Mouse (Mus musculus) lung, embryonic 14.5 days (tissue): ENCODE measurements around the gene Rpl3. TPM values are rescaled to one million over a fixed set of nuclear protein-coding genes. Genes with fewer than 3 reads are reported as not detected.
A peak's percentile ranks its signal among the peaks of the same experiment; 100 is the strongest.

Experiments used
- ATAC-seq: fragments of 200-750 bp; cut with Nextera tagmentation; 2 replicates; pipeline ENCODE4 v1.8.0; 2017; ENCODE audit warnings: mild to moderate bottlenecking, moderate TSS enrichment, moderate library complexity; ENCODE audit not compliant: insufficient read depth
- DNase-seq: peaks from one replicate; pipeline ENCODE4 v3.0.0-alpha.2; 2015
- H3K27ac ChIP-seq: fragments of 300-500 bp; sonication (generic); 2 replicates; pipeline ENCODE4 v1.5.1; 2014; ENCODE audit warnings: low read depth, mild to moderate bottlenecking, moderate library complexity
- H3K27me3 ChIP-seq: fragments of 300-500 bp; sonication (generic); 2 replicates; pipeline ENCODE4 v1.6.1; 2014; ENCODE audit warnings: low read length, control low read depth; ENCODE audit not compliant: insufficient read depth
- H3K36me3 ChIP-seq: fragments of 300-500 bp; sonication (generic); 2 replicates; pipeline ENCODE4 v1.6.1; 2014; ENCODE audit warnings: control low read depth; ENCODE audit not compliant: insufficient read depth
- H3K4me1 ChIP-seq: fragments of 300-500 bp; sonication (generic); 2 replicates; pipeline ENCODE4 v1.6.1; 2014; ENCODE audit warnings: antibody characterized with exemption, control low read depth; ENCODE audit not compliant: insufficient read depth
- H3K4me2 ChIP-seq: fragments of 300-500 bp; sonication (generic); 2 replicates; pipeline ENCODE4 v1.6.1; 2014; ENCODE audit warnings: mild to moderate bottlenecking
- H3K4me3 ChIP-seq: fragments of 300-500 bp; sonication (generic); 2 replicates; pipeline ENCODE4 v1.5.1; 2014; ENCODE audit warnings: low read depth, low read length
- H3K9ac ChIP-seq: fragments of 300-500 bp; sonication (generic); 2 replicates; pipeline ENCODE4 v1.6.1; 2014
- H3K9me3 ChIP-seq: fragments of 300-500 bp; sonication (generic); 2 replicates; pipeline ENCODE4 v1.6.1; 2016; ENCODE audit warnings: low read depth, low read length, control low read depth
- CTCF ChIP-seq: IDR thresholded peaks from 2 replicates; pipeline ENCODE4 v1.5.1; 2016; ENCODE audit warnings: antibody characterized with exemption, low read depth
- WGBS: fragments of 180-500 bp; shearing (Covaris S2); extraction: QIAGEN DNeasy Blood & Tissue Kit; methylation state at CpG from one replicate; pipeline ENCODE4 v1.1.7; 2014; 5-methylcytosine and 5-hydroxymethylcytosine counted together
- polyA plus RNA-seq: library from polyadenylated mRNA; unstranded; fragments of >200 nt; fragmentation: Nextera tagmentation; extraction: Ambion mirVana; gene quantifications from 2 replicates; pipeline ENCODE4 v1.2.1, GENCODE M21; 2014

The Rpl3 gene
- polyA plus RNA-seq, 1 experiment from 2014 or later, result 1,315 TPM

DNA sequence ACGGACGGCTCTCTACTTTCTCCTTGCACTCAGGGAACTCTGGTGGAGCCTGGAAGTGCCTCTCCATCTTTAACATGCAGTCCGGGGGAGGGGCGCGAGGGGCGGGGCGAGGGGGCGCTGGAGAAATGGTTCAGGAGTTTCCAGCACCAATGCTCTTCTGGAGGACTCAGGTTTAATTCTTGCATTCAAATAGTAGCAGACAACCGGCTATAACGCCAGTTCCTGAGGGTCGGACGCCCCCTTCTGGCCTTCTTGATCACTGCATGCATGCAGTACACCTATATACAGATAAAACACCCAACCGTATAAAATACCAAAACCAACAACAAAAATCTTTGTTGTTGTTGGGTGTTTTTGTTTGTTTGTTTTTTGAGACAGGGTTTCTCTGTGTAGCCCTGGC, 26.3 kb downstream of the Rpl3 start:
- 10% methylated on average over 13 of the region's 13 CpGs for WGBS
- DNase-seq (peak; percentile 70), ATAC-seq (no peak)
- Histone ChIP-seq H3K4me3 (no peak overlapping the region), H3K4me1 (no peaks in the 10 kb centered on the region), H3K27me3 (no peaks in the 10 kb centered on the region), H3K27ac (no peak overlapping the region), H3K4me2 (no peak overlapping the region), H3K9me3 (no peaks in the 10 kb centered on the region), H3K9ac (no peak overlapping the region), H3K36me3 (no peaks in the 10 kb centered on the region)
- TF ChIP-seq CTCF, result peak; percentile 69

DNA sequence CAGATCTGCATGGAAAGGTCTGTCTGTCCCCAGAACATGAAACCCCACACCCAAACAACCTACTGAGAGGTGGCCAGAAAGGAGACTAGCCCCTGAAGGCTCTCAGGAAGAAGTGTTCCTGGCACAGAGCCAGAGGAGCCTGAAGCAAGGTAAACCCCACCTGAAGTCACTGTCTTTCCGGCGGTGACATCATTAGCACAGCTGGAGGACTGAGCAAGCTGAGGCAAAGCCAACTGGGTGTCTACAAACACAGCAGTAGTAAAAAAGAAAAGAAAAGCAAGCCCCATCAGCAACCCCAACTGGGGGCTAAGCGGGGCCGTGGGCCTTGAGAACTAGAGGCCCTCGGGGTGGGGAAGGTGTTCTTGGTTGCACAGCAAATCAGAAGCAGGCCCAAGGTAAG, 26.7 kb downstream of the Rpl3 start:
- 64% methylated on average over 5 of the region's 5 CpGs for WGBS
- Histone ChIP-seq H3K4me2 (no peak overlapping the region), H3K4me1 (no peaks in the 10 kb centered on the region), H3K9ac (no peak overlapping the region), H3K27me3 (no peaks in the 10 kb centered on the region), H3K27ac (no peak overlapping the region), H3K36me3 (no peaks in the 10 kb centered on the region), H3K4me3 (no peak overlapping the region), H3K9me3 (no peaks in the 10 kb centered on the region)
- TF ChIP-seq CTCF, result no peak
- no peak for ATAC-seq
- no peak for DNase-seq

DNA sequence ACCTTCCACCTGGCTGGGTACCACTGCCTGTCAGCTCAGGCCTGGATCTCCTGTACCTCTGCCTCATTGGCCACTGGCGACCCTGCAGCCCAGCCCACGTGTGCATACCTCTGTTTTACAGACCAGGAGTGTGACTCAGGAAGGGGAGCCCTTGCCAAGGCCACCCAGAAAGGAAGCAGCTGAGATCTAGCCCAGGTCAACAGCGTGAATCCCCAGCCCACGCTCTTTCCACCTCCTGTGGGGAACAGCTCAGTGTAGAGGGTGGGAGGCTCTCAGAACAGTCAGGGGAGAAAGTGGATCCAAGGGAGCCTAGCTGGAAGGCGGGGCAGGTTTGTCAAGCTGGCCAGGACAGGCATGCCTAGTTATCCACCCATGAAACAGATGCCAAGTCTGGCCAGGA, 28.8 kb downstream of the Rpl3 start:
- no peak overlapping the region; the same call in 1 of the 2 replicates for H3K27ac ChIP-seq
- H3K4me2 ChIP-seq, result no peak overlapping the region
- no peak for ATAC-seq
- H3K36me3 ChIP-seq, result no peaks in the 10 kb centered on the region
- TF ChIP-seq CTCF, result no peak
- H3K4me3 ChIP-seq, result no peak overlapping the region
- H3K27me3 ChIP-seq, result no peaks in the 10 kb centered on the region
- H3K9ac ChIP-seq, result no peak overlapping the region
- H3K9me3 ChIP-seq, result no peaks in the 10 kb centered on the region
- H3K4me1 ChIP-seq, result no peaks in the 10 kb centered on the region
- no peak for DNase-seq
- 35% methylated on average over 5 of the region's 5 CpGs for WGBS

DNA sequence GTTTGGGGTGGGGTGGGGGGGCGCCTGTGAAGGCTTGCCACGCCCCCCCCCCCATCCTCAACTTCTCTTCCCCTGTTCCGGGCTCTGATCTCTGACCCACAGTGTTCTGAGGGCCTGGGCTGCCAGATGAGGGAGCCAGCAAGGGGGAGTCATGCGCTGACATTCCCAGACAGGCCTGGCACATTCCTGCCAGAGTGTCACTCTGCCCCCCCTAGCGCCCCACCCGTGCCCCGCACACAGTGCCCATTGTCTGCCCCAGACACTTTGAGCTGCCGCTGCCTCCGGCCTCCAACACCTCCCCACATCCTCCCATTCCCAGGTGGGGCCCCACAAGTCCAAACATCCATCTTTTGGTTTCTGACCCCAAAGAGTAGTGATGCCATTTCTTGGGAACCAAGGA, 29.3 kb downstream of the Rpl3 start:
- H3K4me3 ChIP-seq, result no peak overlapping the region
- H3K9ac ChIP-seq, result no peak overlapping the region
- H3K27me3 ChIP-seq, result no peaks in the 10 kb centered on the region
- no peak for TF ChIP-seq CTCF
- no peak overlapping the region for H3K4me2 ChIP-seq
- DNase-seq, result no peak
- no peaks in the 10 kb centered on the region for H3K4me1 ChIP-seq
- no peak overlapping the region for H3K27ac ChIP-seq
- H3K36me3 ChIP-seq, result no peaks in the 10 kb centered on the region
- no peak for ATAC-seq
- no peaks in the 10 kb centered on the region for H3K9me3 ChIP-seq
- 50% methylated on average over 6 of the region's 9 CpGs for WGBS

DNA sequence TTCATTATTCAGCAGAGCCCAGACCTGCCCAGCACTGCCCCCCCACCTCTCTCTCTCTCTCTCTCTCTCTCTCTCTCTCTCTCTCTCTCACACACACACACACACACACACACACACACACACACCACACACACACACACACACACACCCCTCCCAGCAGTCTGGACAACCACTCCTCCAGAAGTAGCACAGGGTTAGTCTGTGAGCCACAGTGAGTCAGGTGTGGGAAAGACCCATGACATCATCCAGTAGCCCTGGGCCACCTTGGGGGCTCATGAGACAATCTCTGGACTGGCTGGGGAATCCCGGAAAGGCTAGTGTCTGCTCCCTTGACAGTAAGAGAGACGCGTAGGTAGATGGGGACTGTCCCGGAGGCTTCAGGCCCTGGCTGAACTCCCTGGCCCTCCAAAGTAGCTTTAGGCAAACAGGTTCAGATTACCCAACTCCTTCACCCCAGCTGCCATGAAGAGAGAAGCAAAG, 30.6 kb downstream of the Rpl3 start:
- Histone ChIP-seq H3K9me3 (no peaks in the 10 kb centered on the region), H3K4me2 (no peak overlapping the region), H3K27ac (no peak overlapping the region), H3K9ac (no peak overlapping the region), H3K27me3 (no peaks in the 10 kb centered on the region), H3K4me3 (no peak overlapping the region), H3K4me1 (no peaks in the 10 kb centered on the region), H3K36me3 (no peaks in the 10 kb centered on the region)
- WGBS, result 63% methylated on average over 4 of the region's 4 CpGs
- DNase-seq (no peak), ATAC-seq (no peak)
- no peak for TF ChIP-seq CTCF

DNA sequence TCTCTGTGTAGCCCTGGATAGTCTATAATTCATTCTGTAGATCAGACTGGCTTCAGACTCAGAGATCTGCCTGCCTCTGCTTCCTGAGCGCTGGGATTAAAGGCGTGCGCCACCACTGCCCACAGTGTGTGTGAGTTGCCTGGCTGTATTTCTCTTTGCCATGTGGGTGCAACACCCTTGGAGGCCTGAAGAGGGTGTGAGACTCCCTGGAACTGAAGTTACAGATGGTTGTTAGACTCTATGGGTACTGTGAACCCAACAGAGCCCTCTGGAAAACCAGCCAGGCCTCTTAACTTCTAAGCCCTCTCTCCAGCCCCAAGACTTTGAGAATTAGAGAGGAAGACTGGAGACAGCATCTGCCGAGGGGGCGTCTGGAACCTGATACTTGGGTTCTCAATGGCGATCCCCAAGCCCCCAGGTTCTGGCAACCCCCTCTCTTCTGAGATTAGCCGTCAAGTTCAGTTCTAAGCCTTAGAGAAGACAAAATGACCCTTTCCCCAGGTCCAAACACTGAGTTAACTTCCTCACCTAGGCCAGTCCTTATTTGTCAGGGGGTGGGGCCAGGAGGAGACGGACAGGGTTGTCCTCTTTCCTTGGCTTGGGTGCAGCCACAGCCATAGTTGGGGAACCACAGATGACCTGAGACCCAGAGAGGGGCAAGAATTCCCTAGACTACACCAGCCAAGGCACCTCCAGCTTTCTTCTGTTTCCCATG, 31.2 kb downstream of the Rpl3 start:
- no peak for ATAC-seq

DNA sequence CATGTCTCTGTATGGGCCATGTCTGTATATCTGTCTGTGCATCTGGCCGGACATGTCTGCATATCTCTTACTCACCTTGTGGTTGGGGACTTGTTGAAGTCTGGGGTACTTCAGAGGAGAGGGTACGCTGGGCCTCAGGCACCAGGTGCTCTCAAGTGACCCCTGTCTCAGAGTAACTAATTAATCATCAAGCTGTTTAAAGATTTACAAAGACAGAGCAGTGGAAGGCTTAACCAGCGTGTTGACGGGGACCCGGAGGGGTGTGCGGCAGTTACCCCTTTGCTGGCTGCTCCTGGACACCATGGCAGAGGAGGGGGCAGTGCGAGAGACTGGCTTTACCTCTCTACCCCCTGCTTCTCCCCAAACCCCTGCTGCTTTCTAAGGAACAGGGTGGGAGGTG, 32.1 kb downstream of the Rpl3 start:
- DNase-seq (no peak), ATAC-seq (no peak)
- no peak for TF ChIP-seq CTCF
- H3K36me3 ChIP-seq, result no peaks in the 10 kb centered on the region
- no peaks in the 10 kb centered on the region for H3K27me3 ChIP-seq
- no peaks in the 10 kb centered on the region for H3K9me3 ChIP-seq
- H3K4me3 ChIP-seq, result no peak overlapping the region
- 42% methylated on average over 7 of the region's 7 CpGs for WGBS
- no peaks in the 10 kb centered on the region for H3K4me1 ChIP-seq
- no peak overlapping the region for H3K4me2 ChIP-seq
- H3K27ac ChIP-seq, result no peak overlapping the region
- no peak overlapping the region for H3K9ac ChIP-seq

More for the DNA sequence above, 31.2 kb downstream of the Rpl3 start:
- peak; percentile 1; the same call in 1 of the 2 replicates for TF ChIP-seq CTCF
- Histone ChIP-seq H3K27me3 (no peaks in the 10 kb centered on the region), H3K4me3 (no peak overlapping the region), H3K27ac (no peak overlapping the region), H3K4me2 (no peak overlapping the region), H3K36me3 (no peaks in the 10 kb centered on the region), H3K9ac (no peak overlapping the region), H3K9me3 (no peaks in the 10 kb centered on the region), H3K4me1 (no peaks in the 10 kb centered on the region)
- DNase-seq, result no peak
- WGBS, result 85% methylated on average over 8 of the region's 8 CpGs
